Mouse (Mus musculus) embryonic facial prominence, embryonic 11.5 days (tissue): ENCODE measurements around the gene Ovca2. TPM values are rescaled to one million over a fixed set of nuclear protein-coding genes. Genes with fewer than 3 reads are reported as not detected.

Source experiments
- ATAC-seq: fragments of 200-750 bp; cut with Nextera tagmentation; replicated peaks from 2 replicates; pipeline ENCODE4 v1.8.0; 2017; ENCODE audit warnings: low read depth; ENCODE audit not compliant: insufficient number of reproducible peaks, low FRiP score, low TSS enrichment
- DNase-seq: peaks from one replicate; pipeline ENCODE4 v3.0.0-alpha.2; 2015; ENCODE audit warnings: low spot score
- H3K27ac ChIP-seq: fragments of 300-500 bp; sonication (generic); replicated peaks from 2 replicates; pipeline ENCODE4 v1.5.1; 2014; ENCODE audit warnings: mild to moderate bottlenecking, low read depth, low read length, control low read depth
- H3K27me3 ChIP-seq: fragments of 300-500 bp; sonication (generic); 2 replicates; pipeline ENCODE4 v1.6.1; 2014; ENCODE audit warnings: mild to moderate bottlenecking, low read length, moderate library complexity, mixed read lengths; ENCODE audit not compliant: control insufficient read depth, insufficient read depth
- H3K36me3 ChIP-seq: fragments of 300-500 bp; sonication (generic); replicated peaks from 2 replicates; pipeline ENCODE4 v1.6.1; 2014; ENCODE audit warnings: low read depth, mild to moderate bottlenecking, low read length, moderate library complexity, mixed read lengths; ENCODE audit not compliant: control insufficient read depth, insufficient read depth
- H3K4me1 ChIP-seq: fragments of 300-500 bp; sonication (generic); 2 replicates; pipeline ENCODE4 v1.6.1; 2014; ENCODE audit warnings: low read length, mixed read lengths; ENCODE audit not compliant: control insufficient read depth, insufficient read depth
- H3K4me2 ChIP-seq: fragments of 300-500 bp; sonication (generic); 2 replicates; pipeline ENCODE4 v1.6.1; 2014; ENCODE audit warnings: low read depth, mild to moderate bottlenecking, control low read depth, low read length, moderate library complexity
- H3K4me3 ChIP-seq: fragments of 300-500 bp; sonication (generic); 2 replicates; pipeline ENCODE4 v1.5.1; 2014; ENCODE audit warnings: low read depth, low read length, control low read depth
- H3K9ac ChIP-seq: fragments of 300-500 bp; sonication (generic); replicated peaks from 2 replicates; pipeline ENCODE4 v1.6.1; 2014; ENCODE audit warnings: mild to moderate bottlenecking, control low read depth, low read length
- H3K9me3 ChIP-seq: fragments of 300-500 bp; sonication (generic); replicated peaks from 2 replicates; pipeline ENCODE4 v1.6.1; 2016; ENCODE audit warnings: mild to moderate bottlenecking, low read length, inconsistent platforms, mixed read lengths; ENCODE audit not compliant: control insufficient read depth
- WGBS: fragments of 180-500 bp; shearing (Covaris S2); extraction: QIAGEN DNeasy Blood & Tissue Kit; methylation state at CpG from one replicate; pipeline ENCODE4 v1.1.7; 2014; 5-methylcytosine and 5-hydroxymethylcytosine counted together
- polyA plus RNA-seq: library from polyadenylated mRNA; unstranded; fragments of >200 nt; fragmentation: Nextera tagmentation; extraction: Ambion mirVana; gene quantifications from 2 replicates; pipeline ENCODE4 v1.2.1, GENCODE M21; 2014

The Ovca2 gene
- polyA plus RNA-seq, 1 experiment from 2014 or later: 37.5 TPM

- no peak overlapping the region for H3K4me3 ChIP-seq
- no peaks in the 10 kb centered on the region for H3K27me3 ChIP-seq
- WGBS: 80% methylated on average over 4 of the region's 4 CpGs
- H3K27ac ChIP-seq: 0 out of 2 replicates have a peak overlapping the region, but pooled peaks have one; percentile 4
- H3K4me1 ChIP-seq: peaks cover 14% of the 10 kb centered on the region
- ATAC-seq: no peak
- H3K9me3 ChIP-seq: no peaks in the 10 kb centered on the region
- DNase-seq: no peak
- H3K36me3 ChIP-seq: no peaks in the 10 kb centered on the region; the same call in 1 of the 2 replicates
- no peak overlapping the region for H3K4me2 ChIP-seq
- no peak overlapping the region for H3K9ac ChIP-seq
These were observed 35.9 kb downstream of the Ovca2 start for GRCm38 (mm10) chr11:75142749-75143148.

GRCm38 (mm10) chr11:75141913-75142312 is 36.7 kb downstream of the Ovca2 start:
- H3K9ac ChIP-seq: no peak overlapping the region
- ATAC-seq: no peak; the same call in 1 of the 2 replicates
- H3K27me3 ChIP-seq: no peaks in the 10 kb centered on the region
- no peaks in the 10 kb centered on the region; the same call in 1 of the 2 replicates for H3K36me3 ChIP-seq
- H3K4me3 ChIP-seq: no peak overlapping the region
- WGBS: 24% methylated on average over 1 of the region's 1 CpGs
- DNase-seq: peak; percentile 71
- no peaks in the 10 kb centered on the region for H3K9me3 ChIP-seq
- no peak overlapping the region for H3K4me2 ChIP-seq
- H3K27ac ChIP-seq: peak overlapping the region; percentile 74
- H3K4me1 ChIP-seq: peaks cover 8% of the 10 kb centered on the region

DNA sequence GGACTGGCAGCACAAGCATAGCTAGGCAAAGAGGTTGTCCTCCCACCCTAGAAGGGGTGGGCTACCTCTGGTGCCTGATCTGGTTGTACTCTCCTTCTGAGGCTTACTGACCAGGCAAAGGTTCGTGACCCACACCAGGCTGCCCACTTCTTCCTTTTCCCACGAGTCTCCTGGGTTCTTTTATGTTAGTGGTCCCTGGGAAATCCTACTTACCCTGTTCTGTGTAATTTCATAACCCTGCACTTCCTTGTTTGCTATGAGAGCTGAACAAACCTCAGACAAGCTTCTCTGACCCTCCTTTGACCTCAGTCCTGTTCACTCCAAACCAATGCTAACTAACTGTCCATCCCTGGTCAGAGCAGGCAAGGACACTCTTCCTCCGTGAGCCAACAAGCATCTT is 37.6 kb downstream of the Ovca2 start:
- no peak overlapping the region for H3K4me2 ChIP-seq
- peaks cover 5% of the 10 kb centered on the region for H3K4me1 ChIP-seq
- WGBS: 49% methylated on average over 3 of the region's 3 CpGs
- no peak for DNase-seq
- no peaks in the 10 kb centered on the region for H3K27me3 ChIP-seq
- no peaks in the 10 kb centered on the region for H3K9me3 ChIP-seq
- no peak overlapping the region for H3K9ac ChIP-seq
- H3K27ac ChIP-seq: no peak overlapping the region
- no peaks in the 10 kb centered on the region; the same call in 1 of the 2 replicates for H3K36me3 ChIP-seq
- no peak overlapping the region for H3K4me3 ChIP-seq
- ATAC-seq: no peak

DNA sequence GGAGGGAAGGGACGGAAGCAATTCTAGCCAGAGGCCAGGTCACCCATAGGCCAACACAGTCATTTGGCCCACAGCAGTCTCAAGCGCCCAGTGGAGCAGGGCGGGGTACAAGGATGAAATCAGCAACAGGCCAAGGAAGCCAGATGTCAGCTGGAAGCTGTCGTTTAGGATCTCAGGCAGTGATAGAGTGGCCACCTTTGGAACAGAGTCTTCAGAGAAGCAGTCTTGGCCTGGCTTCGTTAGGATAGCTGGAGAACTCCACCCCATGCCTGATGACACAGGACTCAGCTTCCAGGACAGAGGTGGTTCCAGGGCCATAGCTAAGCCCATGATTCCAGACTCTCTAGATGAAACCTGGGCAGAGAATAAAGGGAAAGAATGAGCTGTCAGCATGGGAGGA is 38.2 kb downstream of the Ovca2 start:
- Histone ChIP-seq H3K36me3 (no peaks in the 10 kb centered on the region; the same call in 1 of the 2 replicates), H3K27me3 (no peaks in the 10 kb centered on the region), H3K9me3 (no peaks in the 10 kb centered on the region), H3K4me2 (no peak overlapping the region), H3K27ac (peak overlapping the region; percentile 6; the same call in 1 of the 2 replicates), H3K4me3 (no peak overlapping the region), H3K4me1 (peaks cover 5% of the 10 kb centered on the region), H3K9ac (no peak overlapping the region)
- 56% methylated on average over 5 of the region's 5 CpGs for WGBS
- DNase-seq: no peak
- no peak for ATAC-seq

- H3K27me3 ChIP-seq: no peaks in the 10 kb centered on the region
- ATAC-seq: peak; percentile 60
- no peak overlapping the region for H3K9ac ChIP-seq
- H3K27ac ChIP-seq: peak overlapping the region; percentile 6
- no peaks in the 10 kb centered on the region; the same call in 1 of the 2 replicates for H3K36me3 ChIP-seq
- peaks cover 5% of the 10 kb centered on the region for H3K4me1 ChIP-seq
- H3K4me3 ChIP-seq: no peak overlapping the region
- H3K4me2 ChIP-seq: no peak overlapping the region
- DNase-seq: peak; percentile 85
- 21% methylated on average over 11 of the region's 11 CpGs for WGBS
- no peaks in the 10 kb centered on the region for H3K9me3 ChIP-seq
These were observed 39.3 kb downstream of the Ovca2 start for GRCm38 (mm10) chr11:75139122-75139963.

GRCm38 (mm10) chr11:75136666-75137398 is 41.8 kb downstream of the Ovca2 start:
- DNase-seq (peak; percentile 21), ATAC-seq (no peak)
- Histone ChIP-seq H3K9ac (no peak overlapping the region), H3K4me1 (peaks cover 4% of the 10 kb centered on the region), H3K9me3 (no peaks in the 10 kb centered on the region), H3K27ac (no peak overlapping the region), H3K4me3 (no peak overlapping the region), H3K4me2 (no peak overlapping the region), H3K36me3 (no peaks in the 10 kb centered on the region), H3K27me3 (no peaks in the 10 kb centered on the region)
- WGBS: 33% methylated on average over 5 of the region's 5 CpGs

GRCm38 (mm10) chr11:75135358-75135757 is 43.3 kb downstream of the Ovca2 start:
- Histone ChIP-seq H3K9ac (no peak overlapping the region), H3K9me3 (no peaks in the 10 kb centered on the region), H3K27ac (no peak overlapping the region), H3K4me1 (no peaks in the 10 kb centered on the region; the same call in none of the 2 replicates), H3K4me3 (no peak overlapping the region), H3K4me2 (no peak overlapping the region), H3K36me3 (no peaks in the 10 kb centered on the region), H3K27me3 (no peaks in the 10 kb centered on the region)
- ATAC-seq (no peak), DNase-seq (no peak)
- WGBS: 95% methylated on average over 4 of the region's 4 CpGs
